Mouse (Mus musculus): Measurements from ENCODE around the gene Zkscan6.
A peak's percentile ranks its signal among the peaks of the same experiment; 100 is the strongest.

Gene Zkscan6

DNA sequence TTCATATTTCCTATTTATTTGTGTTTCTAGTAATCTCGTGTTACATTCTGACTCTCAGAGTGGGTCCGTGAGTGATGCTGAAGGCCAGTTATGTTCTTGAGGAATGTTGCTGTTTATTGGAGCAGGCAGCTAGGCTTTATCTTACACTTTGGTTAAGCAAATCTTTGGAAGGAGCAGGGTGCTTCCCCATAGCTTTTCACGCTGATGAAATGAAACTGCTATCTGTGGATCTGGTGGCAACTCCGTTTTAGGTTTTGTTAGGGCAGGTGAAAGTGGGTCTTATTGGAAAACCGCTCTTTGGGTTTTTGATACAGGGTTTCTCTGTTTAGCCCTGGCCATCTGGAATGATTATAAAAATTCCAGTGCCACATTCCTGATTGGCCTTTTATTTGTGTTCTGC is 5.1 kb downstream of the Zkscan6 start:
- DNase-seq (ENCODE audit: low spot score in 2 of 2) = no peak

DNA sequence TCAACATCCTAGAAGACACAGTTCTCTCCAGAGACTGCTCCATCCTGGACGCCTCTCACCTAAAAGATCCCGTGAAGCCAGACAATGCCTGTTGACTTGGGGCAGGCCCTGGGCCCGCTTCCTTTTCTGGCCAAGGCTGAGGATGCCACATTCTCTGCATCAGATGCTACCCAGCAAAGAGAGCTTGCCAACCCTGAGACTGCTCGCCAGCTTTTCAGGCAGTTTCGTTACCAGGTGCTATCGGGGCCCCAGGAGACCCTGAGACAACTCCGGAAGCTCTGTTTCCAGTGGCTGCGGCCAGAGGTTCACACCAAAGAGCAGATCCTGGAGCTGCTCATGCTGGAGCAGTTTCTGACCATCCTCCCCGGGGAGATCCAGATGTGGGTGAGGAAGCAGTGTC is 7.4 kb downstream of the Zkscan6 start:
- DNase-seq (ENCODE audit: low spot score in 2 of 2) = no peak

DNA sequence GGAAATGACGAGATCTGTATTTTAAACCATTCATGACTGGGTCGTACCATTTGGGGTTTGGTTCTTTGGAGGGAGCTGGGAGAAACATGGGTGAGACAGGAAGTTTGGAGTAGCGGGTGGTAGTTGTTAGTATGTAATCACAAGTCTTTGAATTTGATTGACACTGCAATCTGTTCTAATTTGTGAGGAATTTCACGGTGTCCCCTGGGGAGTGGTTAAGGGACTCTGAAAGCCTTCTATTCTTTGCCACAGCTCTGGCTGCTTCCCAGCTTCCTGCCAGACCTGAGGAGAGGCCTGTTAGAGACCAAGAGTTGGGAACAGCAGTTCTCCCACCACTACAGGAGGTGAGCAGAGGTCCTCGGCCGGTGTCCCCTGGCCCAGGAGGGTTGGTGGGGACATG is 9.3 kb downstream of the Zkscan6 start:
- no peak for DNase-seq (ENCODE audit: low spot score in 2 of 2)

DNA sequence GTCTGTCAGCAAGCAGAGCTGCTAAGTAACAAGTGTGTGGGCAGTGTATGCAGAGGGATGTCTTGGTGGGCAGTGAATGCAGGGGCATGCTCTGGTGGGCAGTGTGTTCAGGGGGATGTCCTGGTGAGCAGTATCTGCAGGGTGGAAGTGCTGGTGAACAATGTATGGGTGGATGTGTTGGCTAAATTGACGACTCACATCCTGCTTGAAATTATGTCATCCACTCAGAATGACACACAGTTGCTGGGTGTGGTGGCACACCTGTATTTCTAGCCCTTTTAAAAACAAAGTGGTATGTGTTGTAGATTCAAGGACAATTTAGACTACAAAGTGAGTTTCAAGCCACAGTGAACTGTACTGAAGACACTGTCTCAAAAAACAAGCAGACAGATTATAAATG is 11.2 kb downstream of the Zkscan6 start:
- DNase-seq (ENCODE audit: low spot score in 2 of 2) = no peak

DNA sequence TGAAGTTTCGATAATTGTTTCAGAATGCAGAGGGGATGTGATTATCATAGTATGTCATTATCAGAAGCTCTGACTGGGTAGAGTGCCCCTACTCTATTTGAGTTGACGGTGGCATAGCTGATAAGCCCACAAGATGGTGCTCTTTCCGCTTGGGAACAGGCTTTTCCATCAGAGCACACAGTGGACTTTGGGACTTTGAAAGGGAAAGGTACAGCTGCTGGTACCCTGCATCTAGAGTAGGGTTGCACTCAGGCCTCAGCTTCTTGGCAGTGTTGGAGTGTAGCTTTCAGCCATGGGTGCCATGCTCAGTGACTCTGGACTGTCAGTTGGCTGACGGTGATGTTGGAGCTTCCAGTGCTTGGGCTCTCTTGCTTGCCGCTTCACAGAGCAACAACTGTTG is 13.3 kb downstream of the Zkscan6 start:
- no peak for DNase-seq (ENCODE audit: low spot score in 2 of 2)

DNA sequence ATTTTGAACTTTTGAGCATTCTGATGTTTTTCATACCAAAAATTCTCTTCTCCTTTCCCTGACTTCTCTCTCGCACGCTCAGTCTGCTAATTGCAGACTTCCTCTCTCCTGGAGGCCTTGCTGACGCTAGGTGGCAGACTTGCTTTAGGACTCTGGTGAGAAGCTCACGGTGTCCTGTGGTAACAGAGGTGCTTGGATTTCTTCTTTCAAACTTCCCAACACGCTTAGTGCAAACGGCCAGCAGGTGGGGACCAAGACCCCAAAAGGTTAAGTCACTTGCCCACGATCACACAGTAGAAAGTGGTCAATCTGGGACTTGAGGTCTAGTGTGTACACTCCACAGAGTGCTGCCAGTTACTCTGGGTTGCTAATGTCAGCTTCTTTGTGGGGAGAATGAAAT is 13.9 kb downstream of the Zkscan6 start:
- DNase-seq (ENCODE audit: low spot score in 2 of 2) = peak; percentile 56 to 57

DNA sequence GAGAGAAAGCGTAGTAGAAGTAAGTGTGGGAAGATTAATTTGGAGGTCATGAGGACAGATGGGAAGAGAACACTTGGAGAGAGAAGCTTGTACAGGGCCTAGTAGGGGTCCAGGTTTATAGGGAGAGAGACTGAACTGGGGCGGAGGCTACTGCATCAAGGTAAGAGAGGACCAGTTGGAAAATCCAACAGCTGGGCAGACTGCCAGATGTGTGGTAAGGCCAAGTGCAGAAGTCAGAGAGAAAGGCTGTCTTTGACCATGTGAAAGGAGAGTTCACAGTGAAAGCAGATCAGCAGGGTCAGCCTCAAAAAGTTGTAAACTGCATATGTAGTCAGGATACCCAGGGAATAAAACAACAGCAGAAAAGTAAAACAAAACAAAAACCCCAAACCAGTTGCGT is 17.6 kb downstream of the Zkscan6 start:
- DNase-seq (ENCODE audit: low spot score in 2 of 2) = no peak

DNA sequence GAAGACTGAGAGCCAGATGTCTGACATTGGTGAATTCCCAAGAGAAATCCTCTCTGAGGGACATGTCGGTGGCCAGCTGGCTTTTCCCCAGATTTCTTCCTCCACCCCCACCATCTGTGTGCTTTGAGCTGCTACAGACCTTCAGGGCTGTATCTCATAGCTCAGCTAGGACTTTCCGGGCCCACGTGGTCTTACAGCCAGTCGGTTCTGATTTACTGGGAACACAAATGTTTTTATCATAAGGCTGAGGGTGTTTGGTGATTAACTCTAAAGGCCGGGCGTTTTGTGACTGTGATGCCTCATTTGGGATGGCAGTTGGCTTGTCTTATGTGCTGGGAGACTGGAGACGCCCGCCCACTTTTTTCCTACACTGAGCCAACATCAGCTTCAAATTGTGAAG is 32.0 kb downstream of the Zkscan6 start:
- DNase-seq (ENCODE audit: low spot score in 2 of 2) = no peak

DNA sequence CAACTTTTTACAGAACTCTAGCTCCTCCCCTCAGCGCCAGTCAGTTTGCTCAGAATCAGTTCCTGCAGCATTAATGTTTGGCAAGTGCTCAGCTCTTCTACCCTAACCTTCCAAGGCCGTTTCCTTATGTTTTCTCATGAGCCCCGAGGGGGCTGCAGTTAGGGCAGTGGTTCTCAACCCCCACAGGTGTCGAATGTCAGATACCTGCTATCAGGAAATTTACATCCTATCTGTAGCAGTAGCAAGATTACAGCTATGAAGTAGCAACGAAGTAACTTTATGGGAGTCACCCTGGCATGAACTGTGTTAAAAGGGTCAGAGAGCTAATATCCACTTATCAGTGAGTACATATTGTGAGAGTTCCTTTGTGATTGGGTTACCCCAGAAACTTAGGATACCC is 39.5 kb downstream of the Zkscan6 start:
- DNase-seq (ENCODE audit: low spot score in 2 of 2) = no peak

DNA sequence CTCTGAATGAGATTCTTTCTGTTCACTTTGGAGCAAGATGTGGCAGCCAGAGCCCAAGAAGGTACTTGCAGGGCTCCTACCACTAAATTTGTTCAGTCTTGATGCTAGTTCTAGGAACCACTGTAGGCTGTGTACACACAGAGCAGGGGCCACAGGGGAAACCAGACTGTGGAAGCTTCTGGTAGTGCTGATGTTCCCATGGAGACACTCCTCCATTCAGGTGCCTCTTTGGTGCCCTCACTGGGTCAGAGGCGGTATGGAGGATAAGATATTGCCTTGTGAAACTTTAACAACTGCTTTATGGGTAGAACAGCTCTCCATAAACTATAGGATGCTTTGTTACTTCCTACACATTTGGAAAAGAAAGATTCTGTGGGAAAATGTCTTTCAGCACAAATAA is 45.1 kb downstream of the Zkscan6 start:
- no peak for DNase-seq (ENCODE audit: low spot score in 2 of 2)

DNA sequence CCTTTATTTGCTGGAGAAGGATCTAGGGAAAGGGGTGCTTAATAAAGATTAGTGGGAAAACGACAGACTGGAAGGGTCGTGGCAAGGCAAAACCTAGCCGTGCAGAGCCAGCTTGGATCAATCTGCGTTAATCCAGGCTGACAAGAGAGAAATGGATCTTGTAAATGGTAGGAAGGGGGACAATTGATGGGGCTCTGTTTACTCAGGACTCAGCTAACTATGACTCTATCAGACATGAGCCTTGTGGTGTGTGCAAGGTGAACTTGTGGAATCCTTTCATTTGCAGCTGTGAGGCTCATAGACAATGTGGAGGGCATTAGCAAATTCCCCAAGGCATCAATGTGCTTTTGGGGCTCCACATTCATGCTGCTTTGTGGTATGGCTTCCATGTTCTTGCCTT is 54.5 kb downstream of the Zkscan6 start:
- no peak for DNase-seq (ENCODE audit: low spot score in 2 of 2)

DNA sequence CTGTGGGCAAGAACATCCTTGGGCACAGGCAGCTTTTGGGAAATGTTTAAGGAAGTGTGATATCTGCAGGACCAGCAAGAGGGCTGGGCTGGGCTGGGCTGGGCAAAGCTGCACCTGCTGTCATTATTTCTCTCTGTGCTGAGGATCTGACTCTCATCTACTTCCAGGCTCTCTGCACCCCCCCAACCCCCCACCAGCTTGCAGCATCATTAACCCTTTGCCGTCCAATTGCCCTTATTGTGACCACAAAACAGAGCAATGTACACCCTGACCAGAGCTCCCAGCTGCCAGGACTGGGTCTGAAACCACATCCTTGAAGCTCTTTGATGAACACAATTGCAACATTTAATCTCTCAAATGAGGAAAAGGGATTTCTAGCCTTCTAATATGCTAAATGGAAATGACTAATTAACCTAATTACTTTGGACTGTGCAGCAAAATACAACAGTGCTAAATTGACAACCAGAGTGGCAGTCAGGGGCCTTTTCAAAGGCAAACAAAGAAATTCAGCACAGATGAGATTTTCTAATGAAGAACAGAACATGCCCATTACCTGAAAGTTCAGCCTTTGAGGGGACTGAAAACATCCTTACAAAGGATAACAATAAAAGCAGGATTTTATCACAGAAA is 70.3 kb downstream of the Zkscan6 start:
- no peak for DNase-seq (ENCODE audit: low spot score in 2 of 2)
